Mouse (Mus musculus): ENCODE results near the gene Meiob.

DNA sequence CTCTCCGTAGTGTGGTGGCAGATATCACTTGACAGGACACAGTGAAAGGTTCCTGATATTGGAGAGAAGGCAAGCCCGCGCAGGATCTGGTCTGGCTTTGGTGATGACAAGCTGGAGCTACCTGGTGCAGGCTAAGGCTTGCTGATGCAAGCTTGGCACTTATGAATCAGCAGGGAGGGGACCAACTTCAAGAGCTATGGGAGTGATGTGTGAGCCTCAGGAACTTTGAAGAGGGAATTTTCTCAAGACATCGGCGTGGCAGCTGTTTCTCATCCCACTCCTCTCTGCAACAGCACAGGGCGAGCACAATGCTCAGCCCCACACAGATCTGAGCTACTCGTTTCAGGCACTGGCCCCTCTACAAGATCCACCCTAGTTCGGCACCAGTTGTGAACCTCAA, 35.8 kb downstream of the Meiob start, which contains the start of gene Hagh:
- no peak for TF ChIP-seq EP300 (IDR thresholded peaks at IDR 0.05; ENCODE audit: insufficient read depth, low read depth, low read length)
- no peak for TF ChIP-seq POLR2A (IDR thresholded peaks at IDR 0.05; ENCODE audit: insufficient read depth, low read length)
- no peak for TF ChIP-seq CTCF (IDR thresholded peaks at IDR 0.05; ENCODE audit: low read depth, low read length)

Data from ES-Bruce4 (cell line).